Mouse (Mus musculus) embryo, embryonic 10 days (tissue): ENCODE measurements around the gene Slc22a28.
"Not testable (repeated sequence)": the region's sequence is repeated elsewhere in the genome, so short reads cannot be mapped to it uniquely, and the experiment has no call there.

Source experiments
- DNase-seq: peaks from one replicate; pipeline ENCODE4 v3.0.0-alpha.2; 2015; ENCODE audit warnings: low spot score

Gene Slc22a28

GRCm38 (mm10) chr19:8131881-8132280 lies at the start of gene Slc22a28:
Slc22a28 (minus strand) TSS chr19:8131982.
- not testable (repeated sequence) for DNase-seq

GRCm38 (mm10) chr19:8148787-8149523 lies 17.2 kb upstream of the Slc22a28 start:
- DNase-seq = no peak

- not testable (repeated sequence) for DNase-seq
Measured at GRCm38 (mm10) chr19:8142716-8143115, 10.9 kb upstream of the Slc22a28 start.

GRCm38 (mm10) chr19:8134127-8134841 lies 2.5 kb upstream of the Slc22a28 start:
- DNase-seq = not testable (repeated sequence)

- DNase-seq = no peak
Measured at GRCm38 (mm10) chr19:8019904-8020349, 111.9 kb downstream of the Slc22a28 start.

- DNase-seq = not testable (repeated sequence)
Measured at GRCm38 (mm10) chr19:8019329-8019851, 112.4 kb downstream of the Slc22a28 start.

- DNase-seq = not testable (repeated sequence)
Measured at GRCm38 (mm10) chr19:8018535-8018934, 113.2 kb downstream of the Slc22a28 start.
